Mouse (Mus musculus): ENCODE measurements around the gene Kif3b. TPM values are rescaled to one million over a fixed set of nuclear protein-coding genes. Genes with fewer than 3 reads are reported as not detected.
A peak's percentile ranks its signal among the peaks of the same experiment; 100 is the strongest.

Gene Kif3b
- 7.6 and 8.6 TPM in 2 replicates for total RNA-seq (2012; rRNA removed)

DNA sequence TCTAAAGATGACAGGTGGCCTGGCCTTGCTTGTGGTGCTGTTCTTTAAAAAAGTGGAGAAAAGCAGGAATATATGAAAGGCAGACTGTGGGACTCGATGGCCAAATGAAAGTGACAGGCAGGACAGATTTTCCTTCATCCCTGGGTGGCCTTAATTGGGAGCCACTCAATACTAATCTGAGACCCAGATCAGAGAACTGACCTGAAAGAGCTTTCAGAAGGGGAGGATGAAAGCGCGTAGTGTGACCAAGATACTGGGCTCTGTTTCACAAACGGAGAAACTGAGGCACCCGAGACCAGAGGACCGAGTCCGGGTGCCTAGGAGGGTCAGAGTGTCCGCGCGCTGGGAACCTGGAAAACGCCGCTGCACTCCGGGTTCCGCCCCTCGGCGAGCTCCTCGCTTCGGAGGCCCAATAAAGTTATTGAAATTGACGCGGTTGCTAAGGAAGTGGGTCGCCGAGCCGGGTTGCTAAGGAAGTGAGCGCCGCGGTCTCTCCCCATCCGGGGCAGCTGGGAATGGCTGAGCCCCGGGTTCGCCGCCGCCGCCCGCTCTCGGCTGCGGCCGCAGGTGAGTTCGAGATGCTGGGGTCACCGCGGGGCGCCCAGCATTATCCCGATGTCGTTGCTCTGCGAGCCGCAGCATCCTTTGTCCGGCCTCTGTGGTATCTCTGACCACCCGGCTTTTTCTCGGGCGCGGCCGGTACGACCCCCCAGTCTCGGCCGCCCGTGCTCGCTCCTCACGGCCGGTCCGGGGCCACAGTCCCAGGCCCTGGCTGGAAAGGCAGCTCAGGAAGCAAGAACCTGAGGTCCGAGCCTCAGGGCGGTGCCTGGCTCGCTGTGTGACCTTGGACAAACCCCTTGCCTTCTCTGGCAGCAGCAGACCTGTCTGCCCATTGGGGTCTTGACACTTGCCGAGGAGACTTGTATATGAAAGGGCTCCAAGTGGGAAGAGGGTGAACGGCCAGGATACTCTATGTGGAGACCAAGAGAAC is at the start of gene Kif3b:
TSS of gene Kif3b (plus strand) at position 476 of the 991 bp plus-strand sequence.
- Histone ChIP-seq H3K36me3 (ENCODE audit: control insufficient read depth, insufficient read depth, low read length, poor library complexity, severe bottlenecking) (peaks cover 2% of the 10 kb centered on the region; the same call in 1 of the 2 replicates), H3K9me3 (ENCODE audit: control insufficient read depth, insufficient read depth, low read depth, low read length) (no peaks in the 10 kb centered on the region), H3K4me3 (ENCODE audit: insufficient read depth in 1 of 2, low read depth in 1 of 2, low read length in 2 of 2, poor library complexity in 1 of 2, severe bottlenecking in 1 of 2) (peak within 1 kb of the TSS; percentile 74 to 83), H3K9ac (ENCODE audit: insufficient read depth, low read depth, low read length, poor library complexity, severe bottlenecking) (peak within 1 kb of the TSS; percentile 82), H3K4me1 (ENCODE audit: control insufficient read depth in 2 of 2, insufficient read depth in 2 of 2, low read length in 2 of 2, poor library complexity in 1 of 2) (peaks cover 0 to 5% of the 10 kb centered on the region in 2 experiments; a peak in 1 of 4 replicates), H3K27ac (ENCODE audit: insufficient read depth, low read depth, low read length, poor library complexity, severe bottlenecking) (no peak within 1 kb of the TSS)
- in situ Hi-C loops (cut with MboI; ENCODE audit: low sequenced_read_pairs in 2 of 2, unreplicated experiment in 2 of 2) = no loop called here
- peak; percentile 68 for DNase-seq (ENCODE audit: low read depth, low spot score)
- TF ChIP-seq ZC3H11A (IDR thresholded peaks at IDR 0.05; ENCODE audit: borderline replicate concordance, low read depth, low read length) = no peak
- peak; percentile 75; the same call in 1 of the 2 replicates for TF ChIP-seq ZNF384 (IDR thresholded peaks at IDR 0.05; ENCODE audit: low read depth, low read length)
- no peak for TF ChIP-seq CHD2 (IDR thresholded peaks at IDR 0.05; ENCODE audit: low read depth, low read length)
- TF ChIP-seq HCFC1 (IDR thresholded peaks at IDR 0.05; ENCODE audit: borderline replicate concordance, insufficient read depth, low read length) = peak; percentile 80
- no peak for TF ChIP-seq MAFK (IDR thresholded peaks at IDR 0.05; ENCODE audit: insufficient read depth, low read depth, low read length)

DNA sequence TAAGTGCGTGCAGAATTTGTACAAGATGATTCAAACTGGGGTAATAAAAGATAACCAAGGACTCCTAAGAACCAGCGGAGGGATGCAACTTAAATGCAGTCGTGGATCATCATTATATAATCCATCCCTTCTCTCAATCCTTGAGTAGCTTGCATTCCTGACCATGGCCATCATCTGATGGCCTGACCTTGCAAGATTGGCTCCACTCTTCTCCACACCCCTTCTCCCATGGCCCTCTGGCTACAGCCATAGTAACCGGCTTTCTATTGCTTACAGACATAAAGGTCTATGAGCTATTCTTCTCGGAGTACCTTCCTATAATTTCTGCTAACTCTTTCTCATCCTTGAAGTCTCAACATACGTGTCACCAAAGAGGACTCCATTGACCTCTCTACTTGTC is 49.1 kb upstream of the Kif3b start:
- Histone ChIP-seq H3K4me3 (ENCODE audit: insufficient read depth in 1 of 2, low read depth in 1 of 2, low read length in 2 of 2, poor library complexity in 1 of 2, severe bottlenecking in 1 of 2) (peak overlapping the region; percentile 82 to 99; a peak in 3 of 4 replicates), H3K27ac (ENCODE audit: insufficient read depth, low read depth, low read length, poor library complexity, severe bottlenecking) (no peak overlapping the region), H3K36me3 (ENCODE audit: control insufficient read depth, insufficient read depth, low read length, poor library complexity, severe bottlenecking) (no peaks in the 10 kb centered on the region; the same call in 1 of the 2 replicates), H3K9me3 (ENCODE audit: control insufficient read depth, insufficient read depth, low read depth, low read length) (no peaks in the 10 kb centered on the region), H3K9ac (ENCODE audit: insufficient read depth, low read depth, low read length, poor library complexity, severe bottlenecking) (peak overlapping the region; percentile 61), H3K4me1 (ENCODE audit: control insufficient read depth in 2 of 2, insufficient read depth in 2 of 2, low read length in 2 of 2, poor library complexity in 1 of 2) (peaks cover 0 to 2% of the 10 kb centered on the region in 2 experiments; a peak in 2 of 4 replicates)
- in situ Hi-C loops (cut with MboI; ENCODE audit: low sequenced_read_pairs in 2 of 2, unreplicated experiment in 2 of 2) = no loop called here
- TF ChIP-seq ZC3H11A (IDR thresholded peaks at IDR 0.05; ENCODE audit: borderline replicate concordance, low read depth, low read length) = no peak
- TF ChIP-seq HCFC1 (IDR thresholded peaks at IDR 0.05; ENCODE audit: borderline replicate concordance, insufficient read depth, low read length) = no peak
- TF ChIP-seq ZNF384 (IDR thresholded peaks at IDR 0.05; ENCODE audit: low read depth, low read length) = no peak
- DNase-seq (ENCODE audit: low read depth, low spot score) = no peak

DNA sequence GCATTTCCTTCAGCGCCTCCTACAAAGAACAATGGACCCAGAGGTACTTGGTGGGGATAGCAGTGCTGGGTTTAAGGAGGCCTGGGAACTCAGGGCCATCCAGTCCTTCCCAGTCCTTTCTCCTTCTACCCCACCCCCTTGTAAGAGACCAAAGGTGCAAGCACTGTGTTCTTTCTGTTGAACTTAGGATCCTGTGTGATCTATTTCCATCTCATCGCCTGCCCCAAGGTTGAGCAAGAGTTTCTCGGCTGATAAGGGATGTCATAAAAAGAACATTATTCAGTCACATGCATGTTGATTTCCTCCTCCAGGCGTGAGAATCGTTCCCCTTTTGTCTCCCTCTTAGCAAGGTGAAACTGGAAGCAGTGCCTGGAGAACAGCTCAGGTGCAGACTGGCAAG is 41.5 kb upstream of the Kif3b start:
- Histone ChIP-seq H3K4me1 (ENCODE audit: control insufficient read depth in 2 of 2, insufficient read depth in 2 of 2, low read length in 2 of 2, poor library complexity in 1 of 2) (no peaks in the 10 kb centered on the region), H3K36me3 (ENCODE audit: control insufficient read depth, insufficient read depth, low read length, poor library complexity, severe bottlenecking) (peaks cover 4% of the 10 kb centered on the region; the same call in 1 of the 2 replicates), H3K9me3 (ENCODE audit: control insufficient read depth, insufficient read depth, low read depth, low read length) (no peaks in the 10 kb centered on the region), H3K4me3 (ENCODE audit: insufficient read depth in 1 of 2, low read depth in 1 of 2, low read length in 2 of 2, poor library complexity in 1 of 2, severe bottlenecking in 1 of 2) (no peak overlapping the region), H3K27ac (ENCODE audit: insufficient read depth, low read depth, low read length, poor library complexity, severe bottlenecking) (no peak overlapping the region), H3K9ac (ENCODE audit: insufficient read depth, low read depth, low read length, poor library complexity, severe bottlenecking) (no peak overlapping the region)
- no peak for DNase-seq (ENCODE audit: low read depth, low spot score)
- TF ChIP-seq HCFC1 (IDR thresholded peaks at IDR 0.05; ENCODE audit: borderline replicate concordance, insufficient read depth, low read length) (no peak), ZNF384 (IDR thresholded peaks at IDR 0.05; ENCODE audit: low read depth, low read length) (no peak), MAFK (IDR thresholded peaks at IDR 0.05; ENCODE audit: insufficient read depth, low read depth, low read length) (no peak), CHD2 (IDR thresholded peaks at IDR 0.05; ENCODE audit: low read depth, low read length) (no peak), ZC3H11A (IDR thresholded peaks at IDR 0.05; ENCODE audit: borderline replicate concordance, low read depth, low read length) (no peak)
- in situ Hi-C loops (cut with MboI; ENCODE audit: low sequenced_read_pairs in 2 of 2, unreplicated experiment in 2 of 2) = no loop called here

DNA sequence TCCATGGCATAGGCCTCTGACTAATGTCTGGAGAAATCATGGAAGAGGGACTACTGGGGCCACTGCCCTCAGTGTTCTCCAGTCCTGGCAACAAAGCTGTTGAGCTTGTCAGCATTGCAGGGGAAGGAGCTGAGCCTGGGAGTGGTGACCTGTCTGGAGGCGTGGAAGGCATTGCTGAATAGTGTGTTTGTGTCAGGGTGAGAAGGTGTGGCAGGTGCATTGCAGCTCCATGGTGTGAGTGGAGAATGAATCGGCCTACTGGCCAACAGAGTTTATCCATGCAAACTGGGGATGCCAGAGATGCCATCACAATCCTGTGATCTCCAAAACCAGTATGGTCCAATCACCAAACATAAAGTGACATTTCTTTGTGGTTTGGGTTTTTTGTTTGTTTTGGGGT is 34.6 kb upstream of the Kif3b start:
- H3K4me1 ChIP-seq (ENCODE audit: control insufficient read depth in 2 of 2, insufficient read depth in 2 of 2, low read length in 2 of 2, poor library complexity in 1 of 2) = no peaks in the 10 kb centered on the region
- TF ChIP-seq HCFC1 (IDR thresholded peaks at IDR 0.05; ENCODE audit: borderline replicate concordance, insufficient read depth, low read length) = no peak
- TF ChIP-seq ZC3H11A (IDR thresholded peaks at IDR 0.05; ENCODE audit: borderline replicate concordance, low read depth, low read length) = no peak
- TF ChIP-seq CHD2 (IDR thresholded peaks at IDR 0.05; ENCODE audit: low read depth, low read length) = no peak
- no peak for TF ChIP-seq ZNF384 (IDR thresholded peaks at IDR 0.05; ENCODE audit: low read depth, low read length)
- no peak for TF ChIP-seq MAFK (IDR thresholded peaks at IDR 0.05; ENCODE audit: insufficient read depth, low read depth, low read length)
- no peak overlapping the region for H3K4me3 ChIP-seq (ENCODE audit: insufficient read depth in 1 of 2, low read depth in 1 of 2, low read length in 2 of 2, poor library complexity in 1 of 2, severe bottlenecking in 1 of 2)
- H3K9ac ChIP-seq (ENCODE audit: insufficient read depth, low read depth, low read length, poor library complexity, severe bottlenecking) = no peak overlapping the region
- in situ Hi-C loops (cut with MboI; ENCODE audit: low sequenced_read_pairs in 2 of 2, unreplicated experiment in 2 of 2) = no loop called here
- no peak overlapping the region for H3K27ac ChIP-seq (ENCODE audit: insufficient read depth, low read depth, low read length, poor library complexity, severe bottlenecking)
- no peaks in the 10 kb centered on the region for H3K9me3 ChIP-seq (ENCODE audit: control insufficient read depth, insufficient read depth, low read depth, low read length)
- H3K36me3 ChIP-seq (ENCODE audit: control insufficient read depth, insufficient read depth, low read length, poor library complexity, severe bottlenecking) = peaks cover 8% of the 10 kb centered on the region
- DNase-seq (ENCODE audit: low read depth, low spot score) = no peak

Data from ES-E14 (cell line).